Mouse (Mus musculus): Measurements from ENCODE around the gene Rilpl1. TPM values are rescaled to one million over a fixed set of nuclear protein-coding genes. Genes with fewer than 3 reads are reported as not detected.
A peak's percentile ranks its signal among the peaks of the same experiment; 100 is the strongest.

Rilpl1 gene
- polyA plus RNA-seq, 1 experiment, result 3.6 TPM

- WGBS, result 21% methylated on average over 14 of the region's 14 CpGs
- no peak overlapping the region; the same call in 1 of the 2 replicates for H3K27ac ChIP-seq (ENCODE audit: insufficient read depth, low read length)
These were observed 366 bp upstream of the Rilpl1 start for GRCm38 (mm10) chr5:124531583-124531930.

GRCm38 (mm10) chr5:124529697-124530096 is 1.5 kb downstream of the Rilpl1 start:
- DNase-seq (ENCODE audit: low read depth in 1 of 2, low spot score in 2 of 2), result no peak
- no peak overlapping the region for H3K27ac ChIP-seq (ENCODE audit: insufficient read depth, low read length)
- no peaks in the 10 kb centered on the region for H3K36me3 ChIP-seq (ENCODE audit: control insufficient read depth, insufficient read depth, low read length)
- no peak for TF ChIP-seq POLR2A (IDR thresholded peaks at IDR 0.05; ENCODE audit: low read depth, low read length)
- TF ChIP-seq CTCF (IDR thresholded peaks at IDR 0.05; ENCODE audit: extremely low read depth, insufficient read depth, insufficient read length, insufficient replicate concordance), result no peak
- no peak overlapping the region for H3K4me3 ChIP-seq (ENCODE audit: extremely low read depth, insufficient read depth, insufficient read length)
- WGBS, result 22% methylated on average over 8 of the region's 8 CpGs
- H3K27me3 ChIP-seq (ENCODE audit: control insufficient read depth, insufficient read depth, low read length), result peaks cover 6% of the 10 kb centered on the region
- H3K4me1 ChIP-seq (ENCODE audit: control insufficient read depth, insufficient read depth, insufficient read length), result peaks cover 7% of the 10 kb centered on the region; the same call in 1 of the 2 replicates

More at GRCm38 (mm10) chr5:124531583-124531930, 366 bp upstream of the Rilpl1 start:
- peaks cover 6% of the 10 kb centered on the region for H3K27me3 ChIP-seq (ENCODE audit: control insufficient read depth, insufficient read depth, low read length)
- H3K4me1 ChIP-seq (ENCODE audit: control insufficient read depth, insufficient read depth, insufficient read length), result peaks cover 7% of the 10 kb centered on the region; the same call in 1 of the 2 replicates
- no peak for DNase-seq (ENCODE audit: low read depth in 1 of 2, low spot score in 2 of 2)
- no peaks in the 10 kb centered on the region for H3K36me3 ChIP-seq (ENCODE audit: control insufficient read depth, insufficient read depth, low read length)
- TF ChIP-seq CTCF (IDR thresholded peaks at IDR 0.05; ENCODE audit: extremely low read depth, insufficient read depth, insufficient read length, insufficient replicate concordance) (no peak), POLR2A (IDR thresholded peaks at IDR 0.05; ENCODE audit: low read depth, low read length) (no peak)
- peak overlapping the region; percentile 73; the same call in 1 of the 2 replicates for H3K4me3 ChIP-seq (ENCODE audit: extremely low read depth, insufficient read depth, insufficient read length)

- Histone ChIP-seq H3K27ac (ENCODE audit: insufficient read depth, low read length) (no peak overlapping the region), H3K4me3 (ENCODE audit: extremely low read depth, insufficient read depth, insufficient read length) (no peak overlapping the region), H3K4me1 (ENCODE audit: control insufficient read depth, insufficient read depth, insufficient read length) (peaks cover 7% of the 10 kb centered on the region; the same call in 1 of the 2 replicates), H3K27me3 (ENCODE audit: control insufficient read depth, insufficient read depth, low read length) (peaks cover 6% of the 10 kb centered on the region), H3K36me3 (ENCODE audit: control insufficient read depth, insufficient read depth, low read length) (no peaks in the 10 kb centered on the region)
- TF ChIP-seq POLR2A (IDR thresholded peaks at IDR 0.05; ENCODE audit: low read depth, low read length), result no peak
- 64% methylated on average over 8 of the region's 8 CpGs for WGBS
- DNase-seq (ENCODE audit: low read depth in 1 of 2, low spot score in 2 of 2), result no peak
These were observed 2.0 kb downstream of the Rilpl1 start for GRCm38 (mm10) chr5:124529191-124529651.

GRCm38 (mm10) chr5:124528791-124529190 is 2.4 kb downstream of the Rilpl1 start:
- Histone ChIP-seq H3K27me3 (ENCODE audit: control insufficient read depth, insufficient read depth, low read length) (peaks cover 6% of the 10 kb centered on the region), H3K27ac (ENCODE audit: insufficient read depth, low read length) (no peak overlapping the region), H3K4me3 (ENCODE audit: extremely low read depth, insufficient read depth, insufficient read length) (no peak overlapping the region), H3K4me1 (ENCODE audit: control insufficient read depth, insufficient read depth, insufficient read length) (peaks cover 7% of the 10 kb centered on the region; the same call in 1 of the 2 replicates), H3K36me3 (ENCODE audit: control insufficient read depth, insufficient read depth, low read length) (no peaks in the 10 kb centered on the region)
- 80% methylated on average over 9 of the region's 9 CpGs for WGBS
- no peak for TF ChIP-seq CTCF (IDR thresholded peaks at IDR 0.05; ENCODE audit: extremely low read depth, insufficient read depth, insufficient read length, insufficient replicate concordance)
- no peak for TF ChIP-seq POLR2A (IDR thresholded peaks at IDR 0.05; ENCODE audit: low read depth, low read length)
- DNase-seq (ENCODE audit: low read depth in 1 of 2, low spot score in 2 of 2), result no peak

GRCm38 (mm10) chr5:124528351-124528750 is 2.8 kb downstream of the Rilpl1 start:
- TF ChIP-seq POLR2A (IDR thresholded peaks at IDR 0.05; ENCODE audit: low read depth, low read length) (no peak), CTCF (IDR thresholded peaks at IDR 0.05; ENCODE audit: extremely low read depth, insufficient read depth, insufficient read length, insufficient replicate concordance) (no peak)
- Histone ChIP-seq H3K4me1 (ENCODE audit: control insufficient read depth, insufficient read depth, insufficient read length) (peaks cover 7% of the 10 kb centered on the region; the same call in 1 of the 2 replicates), H3K4me3 (ENCODE audit: extremely low read depth, insufficient read depth, insufficient read length) (no peak overlapping the region), H3K36me3 (ENCODE audit: control insufficient read depth, insufficient read depth, low read length) (no peaks in the 10 kb centered on the region), H3K27me3 (ENCODE audit: control insufficient read depth, insufficient read depth, low read length) (peaks cover 6% of the 10 kb centered on the region), H3K27ac (ENCODE audit: insufficient read depth, low read length) (no peak overlapping the region)
- WGBS, result 79% methylated on average over 4 of the region's 4 CpGs
- DNase-seq (ENCODE audit: low read depth in 1 of 2, low spot score in 2 of 2), result no peak

GRCm38 (mm10) chr5:124524943-124525342 is 6.2 kb downstream of the Rilpl1 start:
- Histone ChIP-seq H3K4me1 (ENCODE audit: control insufficient read depth, insufficient read depth, insufficient read length) (peaks cover 6% of the 10 kb centered on the region; the same call in 1 of the 2 replicates), H3K27me3 (ENCODE audit: control insufficient read depth, insufficient read depth, low read length) (no peaks in the 10 kb centered on the region; the same call in 1 of the 2 replicates), H3K4me3 (ENCODE audit: extremely low read depth, insufficient read depth, insufficient read length) (no peak overlapping the region), H3K27ac (ENCODE audit: insufficient read depth, low read length) (no peak overlapping the region), H3K36me3 (ENCODE audit: control insufficient read depth, insufficient read depth, low read length) (no peaks in the 10 kb centered on the region)
- WGBS, result 32% methylated on average over 5 of the region's 5 CpGs
- DNase-seq (ENCODE audit: low read depth in 1 of 2, low spot score in 2 of 2), result no peak
- no peak for TF ChIP-seq CTCF (IDR thresholded peaks at IDR 0.05; ENCODE audit: extremely low read depth, insufficient read depth, insufficient read length, insufficient replicate concordance)
- no peak for TF ChIP-seq POLR2A (IDR thresholded peaks at IDR 0.05; ENCODE audit: low read depth, low read length)

GRCm38 (mm10) chr5:124523032-124523431 is 8.2 kb downstream of the Rilpl1 start:
- no peaks in the 10 kb centered on the region; the same call in 1 of the 2 replicates for H3K27me3 ChIP-seq (ENCODE audit: control insufficient read depth, insufficient read depth, low read length)
- no peak for DNase-seq (ENCODE audit: low read depth in 1 of 2, low spot score in 2 of 2)
- 96% methylated on average over 8 of the region's 8 CpGs for WGBS
- no peak for TF ChIP-seq CTCF (IDR thresholded peaks at IDR 0.05; ENCODE audit: extremely low read depth, insufficient read depth, insufficient read length, insufficient replicate concordance)
- no peak for TF ChIP-seq POLR2A (IDR thresholded peaks at IDR 0.05; ENCODE audit: low read depth, low read length)
- no peak overlapping the region for H3K4me3 ChIP-seq (ENCODE audit: extremely low read depth, insufficient read depth, insufficient read length)
- no peaks in the 10 kb centered on the region for H3K36me3 ChIP-seq (ENCODE audit: control insufficient read depth, insufficient read depth, low read length)
- H3K27ac ChIP-seq (ENCODE audit: insufficient read depth, low read length), result no peak overlapping the region
- H3K4me1 ChIP-seq (ENCODE audit: control insufficient read depth, insufficient read depth, insufficient read length), result peaks cover 6% of the 10 kb centered on the region; the same call in 1 of the 2 replicates

Data from spleen, adult 2 months (tissue).